Mouse (Mus musculus): ENCODE measurements around the gene Pigf. TPM values are rescaled to one million over a fixed set of nuclear protein-coding genes. Genes with fewer than 3 reads are reported as not detected.

Gene Pigf
- total and polyA plus RNA-seq, 3 experiments: 3.7 to 22.8 (median 14.7) TPM

- H3K36me3 ChIP-seq (replicated peaks): no peaks in the 10 kb centered on the region
- no peaks in the 10 kb centered on the region for H3K27me3 ChIP-seq (ENCODE audit: insufficient read depth, low read length)
- no peaks in the 10 kb centered on the region for H3K4me1 ChIP-seq (ENCODE audit: insufficient read depth, low read depth, low read length)
- ATAC-seq (ENCODE audit: extremely low read depth, insufficient number of reproducible peaks, low FRiP score, poor library complexity, severe bottlenecking) (no peak), DNase-seq (ENCODE audit: low spot score) (no peak)
- H3K9me3 ChIP-seq (replicated peaks): no peaks in the 10 kb centered on the region
- no peak overlapping the region for H3K4me3 ChIP-seq (ENCODE audit: low read depth, low read length)
- TF ChIP-seq CTCF (IDR thresholded peaks at IDR 0.05; ENCODE audit: low read depth, low read length): no peak
- TF ChIP-seq GATA1 (IDR thresholded peaks at IDR 0.05; ENCODE audit: borderline replicate concordance, low read length): no peak
- no peak for TF ChIP-seq GATA2 (IDR thresholded peaks at IDR 0.05; ENCODE audit: borderline replicate concordance, low read depth, low read length)
- no peak for TF ChIP-seq POLR2AphosphoS5 (IDR thresholded peaks at IDR 0.05; ENCODE audit: insufficient replicate concordance, low read depth, low read length)
- no peak for TF ChIP-seq TAL1 (conservative IDR thresholded peaks at IDR 0.05; ENCODE audit: low read depth, low read length)
Measured at GRCm38 (mm10) chr17:87063461-87063860, 38.3 kb upstream of the Pigf start.

DNA sequence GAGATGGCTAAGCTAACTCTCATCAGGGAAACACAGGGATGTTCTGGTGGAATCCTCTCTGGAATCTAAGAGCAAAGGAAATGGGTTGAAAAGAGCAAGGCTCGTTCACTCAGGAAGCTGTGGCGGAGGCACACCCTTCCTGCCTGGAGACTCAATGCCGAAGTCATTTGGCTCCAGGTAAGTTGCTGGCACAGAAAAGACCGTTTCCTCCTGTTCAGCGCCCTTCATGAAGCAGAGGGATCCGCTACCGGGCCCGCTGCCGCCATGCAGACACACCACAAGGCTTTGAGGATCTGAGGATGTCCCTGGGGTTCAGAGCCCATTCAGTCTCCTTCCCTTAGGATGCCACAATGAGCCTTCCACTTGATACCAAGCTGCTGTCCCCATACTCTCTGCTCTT lies 37.4 kb upstream of the Pigf start:
- Histone ChIP-seq H3K9me3 (replicated peaks) (no peaks in the 10 kb centered on the region), H3K4me1 (ENCODE audit: insufficient read depth, low read depth, low read length) (no peaks in the 10 kb centered on the region), H3K36me3 (replicated peaks) (no peaks in the 10 kb centered on the region), H3K4me3 (ENCODE audit: low read depth, low read length) (no peak overlapping the region), H3K27me3 (ENCODE audit: insufficient read depth, low read length) (no peaks in the 10 kb centered on the region; the same call in 1 of the 2 replicates)
- TF ChIP-seq POLR2AphosphoS5 (IDR thresholded peaks at IDR 0.05; ENCODE audit: insufficient replicate concordance, low read depth, low read length) (no peak), GATA2 (IDR thresholded peaks at IDR 0.05; ENCODE audit: borderline replicate concordance, low read depth, low read length) (no peak), CTCF (IDR thresholded peaks at IDR 0.05; ENCODE audit: low read depth, low read length) (no peak), GATA1 (IDR thresholded peaks at IDR 0.05; ENCODE audit: borderline replicate concordance, low read length) (no peak), TAL1 (conservative IDR thresholded peaks at IDR 0.05; ENCODE audit: low read depth, low read length) (no peak)
- ATAC-seq (ENCODE audit: extremely low read depth, insufficient number of reproducible peaks, low FRiP score, poor library complexity, severe bottlenecking): no peak
- DNase-seq (ENCODE audit: low spot score): no peak

DNA sequence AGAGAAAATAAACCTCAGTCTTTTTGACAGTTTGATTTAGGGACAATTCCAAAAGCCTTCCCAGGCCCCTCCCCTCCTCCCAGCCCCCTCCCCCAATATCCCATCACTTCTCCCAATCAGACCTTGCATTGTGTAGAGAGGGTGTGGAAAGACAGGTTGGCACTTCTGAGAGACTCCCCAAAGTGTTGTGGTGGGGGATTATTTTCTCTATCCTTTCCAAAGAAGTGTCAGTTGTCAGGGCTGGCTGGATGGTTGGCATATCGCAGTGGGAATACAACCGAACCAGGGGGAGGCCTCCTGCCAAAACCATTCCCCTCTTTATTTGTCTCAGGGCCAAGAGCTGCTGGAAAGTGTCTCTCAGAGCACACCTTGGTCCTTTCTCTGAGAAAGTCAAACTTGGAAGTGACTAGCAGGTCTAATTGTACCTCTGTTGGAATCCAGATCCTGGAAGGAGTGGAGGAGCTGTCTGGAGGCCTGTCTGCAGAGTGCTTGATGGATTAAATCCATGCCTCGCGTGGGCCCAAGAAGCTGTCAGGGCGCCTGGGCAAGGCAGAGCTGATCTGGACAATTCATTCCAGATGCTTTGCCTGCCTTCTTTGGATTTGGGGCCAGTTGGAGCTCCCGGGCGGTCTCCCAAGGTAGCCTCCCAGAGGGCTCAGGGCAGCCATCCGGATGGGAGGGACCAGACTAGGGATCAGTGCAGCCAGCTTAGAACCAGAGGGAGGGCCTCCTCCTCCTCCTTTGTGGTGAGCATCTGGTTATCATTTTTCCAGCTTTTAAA lies 32.5 kb upstream of the Pigf start:
- Histone ChIP-seq H3K9me3 (replicated peaks) (no peaks in the 10 kb centered on the region), H3K4me1 (ENCODE audit: insufficient read depth, low read depth, low read length) (no peaks in the 10 kb centered on the region), H3K4me3 (ENCODE audit: low read depth, low read length) (no peak overlapping the region), H3K27me3 (ENCODE audit: insufficient read depth, low read length) (peaks cover 7% of the 10 kb centered on the region), H3K36me3 (replicated peaks) (no peaks in the 10 kb centered on the region)
- DNase-seq (ENCODE audit: low spot score) (no peak), ATAC-seq (ENCODE audit: extremely low read depth, insufficient number of reproducible peaks, low FRiP score, poor library complexity, severe bottlenecking) (no peak)
- TF ChIP-seq TAL1 (conservative IDR thresholded peaks at IDR 0.05; ENCODE audit: low read depth, low read length) (no peak), GATA2 (IDR thresholded peaks at IDR 0.05; ENCODE audit: borderline replicate concordance, low read depth, low read length) (no peak)

DNA sequence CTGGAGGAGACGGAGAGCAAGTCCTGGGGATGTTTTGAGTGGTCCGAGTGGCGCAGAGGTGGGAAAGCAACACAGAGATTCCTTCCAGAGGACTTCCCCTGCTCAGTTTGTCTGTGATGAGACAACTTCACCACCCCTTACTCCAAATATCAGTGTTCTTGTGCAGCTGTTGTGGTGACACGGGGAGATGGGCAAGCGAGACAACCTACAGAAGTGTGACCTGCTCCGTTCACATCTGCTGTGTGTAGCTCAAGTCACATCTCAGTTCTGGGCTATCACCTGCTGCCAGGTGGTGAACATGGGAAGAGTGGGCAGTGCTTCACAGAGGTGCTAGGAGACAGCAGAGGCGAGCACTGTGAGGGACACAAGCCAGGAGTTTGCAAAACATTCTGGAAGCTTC lies 31.6 kb upstream of the Pigf start:
- no peak for DNase-seq (ENCODE audit: low spot score)
- H3K4me1 ChIP-seq (ENCODE audit: insufficient read depth, low read depth, low read length): no peaks in the 10 kb centered on the region
- no peaks in the 10 kb centered on the region for H3K9me3 ChIP-seq (replicated peaks)
- ATAC-seq (ENCODE audit: extremely low read depth, insufficient number of reproducible peaks, low FRiP score, poor library complexity, severe bottlenecking): no peak
- no peaks in the 10 kb centered on the region for H3K36me3 ChIP-seq (replicated peaks)
- peaks cover 10% of the 10 kb centered on the region for H3K27me3 ChIP-seq (ENCODE audit: insufficient read depth, low read length)
- no peak overlapping the region for H3K4me3 ChIP-seq (ENCODE audit: low read depth, low read length)
- TF ChIP-seq GATA2 (IDR thresholded peaks at IDR 0.05; ENCODE audit: borderline replicate concordance, low read depth, low read length) (no peak), CTCF (IDR thresholded peaks at IDR 0.05; ENCODE audit: low read depth, low read length) (no peak)

DNA sequence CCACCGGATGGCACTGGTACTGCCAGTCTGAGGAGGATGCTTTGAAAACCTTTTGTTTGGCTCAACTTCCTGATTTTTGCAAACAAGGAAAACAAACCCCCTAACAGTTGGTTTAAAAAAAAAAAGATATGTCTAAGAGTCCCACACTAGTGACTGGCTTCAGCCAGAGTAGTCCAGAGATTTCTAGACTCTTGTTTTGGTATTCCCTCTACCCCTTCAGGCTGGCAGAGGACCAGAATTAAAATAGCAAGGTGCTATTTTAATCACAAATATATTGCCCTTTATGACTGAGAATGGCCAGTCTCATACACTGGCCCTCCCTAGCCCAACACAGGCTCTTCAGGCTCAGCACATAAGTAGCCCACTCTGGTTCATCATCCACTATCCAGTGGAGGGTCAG lies 30.5 kb upstream of the Pigf start:
- H3K36me3 ChIP-seq (replicated peaks): no peaks in the 10 kb centered on the region
- H3K4me3 ChIP-seq (ENCODE audit: low read depth, low read length): no peak overlapping the region
- DNase-seq (ENCODE audit: low spot score) (no peak), ATAC-seq (ENCODE audit: extremely low read depth, insufficient number of reproducible peaks, low FRiP score, poor library complexity, severe bottlenecking) (no peak)
- TF ChIP-seq GATA1 (IDR thresholded peaks at IDR 0.05; ENCODE audit: borderline replicate concordance, low read length) (no peak), GATA2 (IDR thresholded peaks at IDR 0.05; ENCODE audit: borderline replicate concordance, low read depth, low read length) (no peak), POLR2AphosphoS5 (IDR thresholded peaks at IDR 0.05; ENCODE audit: insufficient replicate concordance, low read depth, low read length) (no peak), TAL1 (conservative IDR thresholded peaks at IDR 0.05; ENCODE audit: low read depth, low read length) (no peak), CTCF (IDR thresholded peaks at IDR 0.05; ENCODE audit: low read depth, low read length) (no peak)
- H3K27me3 ChIP-seq (ENCODE audit: insufficient read depth, low read length): peaks cover 13% of the 10 kb centered on the region
- no peaks in the 10 kb centered on the region for H3K9me3 ChIP-seq (replicated peaks)
- H3K4me1 ChIP-seq (ENCODE audit: insufficient read depth, low read depth, low read length): no peaks in the 10 kb centered on the region

DNA sequence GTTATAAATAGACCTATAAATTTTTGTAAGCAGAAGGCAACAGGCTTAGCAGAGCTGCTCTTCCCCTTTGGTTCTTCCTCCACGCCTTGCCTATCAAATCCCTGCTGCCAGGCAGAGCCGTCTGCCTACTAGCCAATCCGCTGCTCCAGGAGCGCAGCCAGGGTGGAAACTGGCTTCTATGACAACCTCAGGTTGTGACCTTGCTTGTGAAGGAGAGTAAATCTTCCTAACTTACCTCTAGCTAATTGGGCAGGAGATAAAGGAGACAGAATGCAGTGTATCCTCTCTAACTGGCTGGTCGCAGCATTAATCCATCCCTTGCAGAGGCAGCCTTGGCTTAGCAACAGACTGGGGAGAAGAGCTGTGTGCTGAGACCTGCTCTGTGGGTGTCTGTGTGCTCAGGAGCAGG lies 29.8 kb upstream of the Pigf start:
- H3K4me1 ChIP-seq (ENCODE audit: insufficient read depth, low read depth, low read length): no peaks in the 10 kb centered on the region
- no peaks in the 10 kb centered on the region for H3K36me3 ChIP-seq (replicated peaks)
- ATAC-seq (ENCODE audit: extremely low read depth, insufficient number of reproducible peaks, low FRiP score, poor library complexity, severe bottlenecking) (no peak), DNase-seq (ENCODE audit: low spot score) (no peak)
- H3K4me3 ChIP-seq (ENCODE audit: low read depth, low read length): no peak overlapping the region
- H3K9me3 ChIP-seq (replicated peaks): no peaks in the 10 kb centered on the region
- H3K27me3 ChIP-seq (ENCODE audit: insufficient read depth, low read length): peaks cover 13% of the 10 kb centered on the region
- TF ChIP-seq POLR2AphosphoS5 (IDR thresholded peaks at IDR 0.05; ENCODE audit: insufficient replicate concordance, low read depth, low read length) (no peak), CTCF (IDR thresholded peaks at IDR 0.05; ENCODE audit: low read depth, low read length) (no peak), GATA1 (IDR thresholded peaks at IDR 0.05; ENCODE audit: borderline replicate concordance, low read length) (no peak), TAL1 (conservative IDR thresholded peaks at IDR 0.05; ENCODE audit: low read depth, low read length) (no peak), GATA2 (IDR thresholded peaks at IDR 0.05; ENCODE audit: borderline replicate concordance, low read depth, low read length) (no peak)
